Mouse (Mus musculus) kidney, embryonic 16.5 days (tissue): ENCODE results near the gene Prl3c1. TPM values are rescaled to one million over a fixed set of nuclear protein-coding genes. Genes with fewer than 3 reads are reported as not detected.
"Not testable (repeated sequence)": the region's sequence is repeated elsewhere in the genome, so short reads cannot be mapped to it uniquely, and the experiment has no call there.

Experiments
- ATAC-seq: fragments of 200-750 bp; cut with Nextera tagmentation; 2 replicates; pipeline ENCODE4 v1.8.0; 2017; ENCODE audit warnings: moderate TSS enrichment; ENCODE audit not compliant: low FRiP score, low TSS enrichment
- H3K27ac ChIP-seq: fragments of 300-500 bp; sonication (generic); 2 replicates; pipeline ENCODE4 v1.5.1; 2014; ENCODE audit warnings: low read length
- H3K27me3 ChIP-seq: fragments of 300-500 bp; sonication (generic); 2 replicates; pipeline ENCODE4 v1.6.1; 2014; ENCODE audit warnings: low read length, control low read depth, mixed read lengths; ENCODE audit not compliant: insufficient read depth
- H3K36me3 ChIP-seq: fragments of 300-500 bp; sonication (generic); 2 replicates; pipeline ENCODE4 v1.6.1; 2014; ENCODE audit warnings: low read length, control low read depth, mixed read lengths; ENCODE audit not compliant: insufficient read depth
- H3K4me1 ChIP-seq: fragments of 300-500 bp; sonication (generic); 2 replicates; pipeline ENCODE4 v1.6.1; 2014; ENCODE audit warnings: low read length, control low read depth, mixed read lengths; ENCODE audit not compliant: insufficient read depth
- H3K4me2 ChIP-seq: fragments of 300-500 bp; sonication (generic); replicated peaks from 2 replicates; pipeline ENCODE4 v1.6.1; 2014; ENCODE audit warnings: low read depth, low read length
- H3K4me3 ChIP-seq: fragments of 300-500 bp; sonication (generic); 2 replicates; pipeline ENCODE4 v1.5.1; 2014; ENCODE audit warnings: mild to moderate bottlenecking, low read length
- H3K9ac ChIP-seq: fragments of 300-500 bp; sonication (generic); replicated peaks from 2 replicates; pipeline ENCODE4 v1.6.1; 2014; ENCODE audit warnings: low read length
- H3K9me3 ChIP-seq: fragments of 300-500 bp; sonication (generic); 2 replicates; pipeline ENCODE4 v1.6.1; 2016; ENCODE audit warnings: low read length, control low read depth
- WGBS: fragments of 180-500 bp; shearing (Covaris S2); extraction: QIAGEN DNeasy Blood & Tissue Kit; methylation state at CpG from one replicate; pipeline ENCODE4 v1.1.7; 2014; 5-methylcytosine and 5-hydroxymethylcytosine counted together
- polyA plus RNA-seq: library from polyadenylated mRNA; unstranded; fragments of >200 nt; fragmentation: Nextera tagmentation; extraction: Ambion mirVana; gene quantifications from 2 replicates; pipeline ENCODE4 v1.2.1, GENCODE M21; 2015

Prl3c1 gene
- polyA plus RNA-seq: not detected in 2 replicates

DNA sequence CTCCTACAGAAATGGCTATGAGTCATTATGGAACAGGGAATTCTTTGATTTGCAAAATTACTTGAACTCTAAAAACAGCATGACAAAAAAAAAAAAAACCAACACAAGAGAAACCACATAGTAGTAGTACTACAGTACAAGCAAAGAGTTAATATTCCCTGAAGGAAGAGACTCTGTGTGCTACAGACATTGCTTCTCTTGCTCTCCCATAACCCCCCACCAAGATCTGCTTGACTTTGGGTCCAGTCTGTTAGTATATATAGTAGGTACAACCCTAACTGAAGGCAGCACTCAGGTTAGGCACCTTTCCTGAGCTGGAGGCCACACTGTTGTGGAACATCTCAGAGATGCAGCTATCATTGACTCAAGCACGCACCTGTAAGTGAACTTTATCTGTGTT is at the start of gene Prl3c1:
Prl3c1 (plus strand) TSS at position 301 of the 400 bp plus-strand sequence.
- H3K27me3 ChIP-seq: no peaks in the 10 kb centered on the region
- H3K36me3 ChIP-seq: no peaks in the 10 kb centered on the region
- no peak within 1 kb of the TSS for H3K4me2 ChIP-seq
- H3K9ac ChIP-seq: no peak within 1 kb of the TSS
- WGBS: 73% methylated on average over 1 of the region's 1 CpGs
- H3K9me3 ChIP-seq: peaks cover 4% of the 10 kb centered on the region; the same call in 1 of the 2 replicates
- no peak for ATAC-seq
- H3K27ac ChIP-seq: no peak within 1 kb of the TSS
- no peak within 1 kb of the TSS for H3K4me3 ChIP-seq
- no peaks in the 10 kb centered on the region for H3K4me1 ChIP-seq

GRCm38 (mm10) chr13:27148264-27148663 is 48.2 kb upstream of the Prl3c1 start:
- Histone ChIP-seq H3K9me3 (no peaks in the 10 kb centered on the region), H3K27ac (no peak overlapping the region), H3K27me3 (no peaks in the 10 kb centered on the region), H3K4me2 (no peak overlapping the region), H3K36me3 (no peaks in the 10 kb centered on the region), H3K4me1 (no peaks in the 10 kb centered on the region), H3K9ac (no peak overlapping the region), H3K4me3 (no peak overlapping the region)
- no peak for ATAC-seq
- WGBS: 74% methylated on average over 1 of the region's 1 CpGs

- ATAC-seq: not testable (repeated sequence)
- 83% methylated on average over 2 of the region's 3 CpGs for WGBS
Measured at GRCm38 (mm10) chr13:27156490-27156889, 40.0 kb upstream of the Prl3c1 start, which contains the start of gene Prl3d3. Prl3d3 (plus strand) TSS chr13:27156790.

DNA sequence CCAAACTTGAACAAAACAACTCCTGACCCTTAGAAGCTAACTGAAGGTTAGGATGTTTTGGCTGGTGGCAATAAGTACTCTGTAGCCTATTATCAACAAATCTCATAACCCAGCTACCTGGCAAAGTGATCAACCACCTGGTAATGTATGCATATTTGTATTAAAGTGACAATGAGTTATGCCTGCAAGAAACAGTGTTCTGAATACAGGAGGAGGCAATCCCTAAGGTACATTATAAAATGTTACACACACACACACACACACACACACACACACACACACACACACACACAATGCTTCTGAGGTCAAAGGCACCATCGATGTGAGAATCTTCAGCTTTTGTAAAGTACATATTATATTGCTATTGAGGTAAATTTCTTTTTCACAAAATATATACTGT is 45.1 kb downstream of the Prl3c1 start, which contains the start of gene Prl3b1:
Prl3b1 (plus strand) TSS at position 301 of the 400 bp plus-strand sequence.
- H3K4me1 ChIP-seq: no peaks in the 10 kb centered on the region
- H3K9ac ChIP-seq: no peak within 1 kb of the TSS
- 89% methylated on average over 1 of the region's 1 CpGs for WGBS
- H3K36me3 ChIP-seq: no peaks in the 10 kb centered on the region
- no peak within 1 kb of the TSS for H3K27ac ChIP-seq
- H3K9me3 ChIP-seq: no peaks in the 10 kb centered on the region
- H3K4me2 ChIP-seq: no peak within 1 kb of the TSS
- no peaks in the 10 kb centered on the region for H3K27me3 ChIP-seq
- no peak for ATAC-seq
- no peak within 1 kb of the TSS for H3K4me3 ChIP-seq

More at GRCm38 (mm10) chr13:27156490-27156889, 40.0 kb upstream of the Prl3c1 start, which contains the start of gene Prl3d3:
- H3K9me3 ChIP-seq, H3K36me3 ChIP-seq, H3K4me2 ChIP-seq, H3K4me3 ChIP-seq, H3K9ac ChIP-seq, H3K27me3 ChIP-seq, H3K4me1 ChIP-seq, H3K27ac ChIP-seq: not testable (repeated sequence)

Other genes starting within 250 kb of the Prl3c1 start
- not detected in 2 replicates for gene Prl, start 139.1 kb upstream of the Prl3c1 start, polyA plus RNA-seq
- not detected in 2 replicates for gene Prl3d1, start 102.5 kb upstream of the Prl3c1 start, polyA plus RNA-seq
- not detected in 2 replicates for gene Prl3d2, start 75.0 kb upstream of the Prl3c1 start, polyA plus RNA-seq
- not detected in 2 replicates for gene Prl3d3, start 39.9 kb upstream of the Prl3c1 start, polyA plus RNA-seq
- 0.25 and 0.54 TPM in 2 replicates for gene Prl3b1, start 45.2 kb downstream of the Prl3c1 start, polyA plus RNA-seq
- gene Prl3a1, start 62.8 kb downstream of the Prl3c1 start, polyA plus RNA-seq: not detected in 2 replicates
- not detected in 2 replicates for gene Prl6a1, start 116.0 kb downstream of the Prl3c1 start, polyA plus RNA-seq
- gene Prl8a2, start 149.0 kb downstream of the Prl3c1 start, polyA plus RNA-seq: not detected in 2 replicates
- not detected in 2 replicates for gene Prl2b1, start 194.2 kb downstream of the Prl3c1 start, polyA plus RNA-seq
- not detected in 2 replicates for gene Prl8a6, start 242.0 kb downstream of the Prl3c1 start, polyA plus RNA-seq